Mouse (Mus musculus) liver, adult 2 months (tissue): ENCODE results near the gene Sypl2.

Source experiments
- CTCF ChIP-seq: fragments of 200-500 bp; IDR thresholded peaks from 2 replicates; pipeline ENCODE4 v1.5.1; 2011; ENCODE audit warnings: low read depth, low read length, control low read depth
- POLR2A ChIP-seq: fragments of 200-500 bp; IDR thresholded peaks from 2 replicates; pipeline ENCODE4 v1.6.1; 2011; ENCODE audit warnings: low read length, control low read depth; ENCODE audit not compliant: insufficient read depth; ENCODE audit errors: extremely low read depth

DNA sequence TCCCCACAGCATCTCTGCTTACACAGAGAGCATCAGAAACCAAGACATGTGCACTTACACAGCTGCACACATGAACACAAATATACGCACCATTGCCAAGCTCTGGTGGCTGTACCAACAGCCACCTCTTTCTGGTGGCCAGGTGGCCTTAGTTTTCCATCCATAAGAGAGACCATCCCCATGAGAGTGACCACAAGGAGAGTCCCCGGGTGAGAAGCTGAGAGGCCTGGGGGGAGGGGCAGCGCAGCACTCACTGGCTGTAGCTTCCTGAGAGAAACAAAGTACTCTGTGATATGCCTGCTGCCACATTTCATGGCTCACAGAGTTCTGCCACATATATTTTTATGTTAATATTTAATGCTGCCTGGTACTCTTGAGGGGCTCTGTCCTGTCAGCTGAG lies 57.2 kb downstream of the Sypl2 start:
- TF ChIP-seq POLR2A (no peak), CTCF (no peak)
